Mouse (Mus musculus): ENCODE results near the gene Slc44a3. TPM values are rescaled to one million over a fixed set of nuclear protein-coding genes. Genes with fewer than 3 reads are reported as not detected.

Slc44a3 gene
- 15.2 and 16.6 TPM in 2 replicates for polyA plus RNA-seq (2015; fragmentation: Nextera tagmentation; extraction: Ambion mirVana)

- 5% methylated on average over 20 of the region's 24 CpGs for WGBS (ENCODE audit: insufficient replicate concordance)
- H3K4me2 ChIP-seq (ENCODE audit: low read depth, low read length), result peak within 1 kb of the TSS; percentile 70
- ATAC-seq (peak; percentile 84), DNase-seq (peak; percentile 77)
- no peaks in the 10 kb centered on the region for H3K36me3 ChIP-seq (replicated peaks; ENCODE audit: insufficient read depth, low read length)
- no peaks in the 10 kb centered on the region for H3K27me3 ChIP-seq (ENCODE audit: insufficient read depth, low read length)
- no peaks in the 10 kb centered on the region for H3K4me1 ChIP-seq (ENCODE audit: insufficient read depth)
- no peaks in the 10 kb centered on the region for H3K9me3 ChIP-seq (ENCODE audit: low read length)
- H3K27ac ChIP-seq (ENCODE audit: low read depth), result peak within 1 kb of the TSS; percentile 82
- TF ChIP-seq CTCF (IDR thresholded peaks at IDR 0.05; ENCODE audit: low read depth), result peak; percentile 59
- no peak for TF ChIP-seq EP300 (IDR thresholded peaks at IDR 0.05; ENCODE audit: low read depth)
- H3K4me3 ChIP-seq (ENCODE audit: low read depth, low read length), result peak within 1 kb of the TSS; percentile 28
- H3K9ac ChIP-seq (replicated peaks), result peak within 1 kb of the TSS; percentile 60
Observed at GRCm38 (mm10) chr3:121532176-121532575, at the start of gene Slc44a3. Gene Slc44a3 (minus strand): TSS chr3:121532404.

- Histone ChIP-seq H3K9ac (replicated peaks) (no peak overlapping the region), H3K4me2 (ENCODE audit: low read depth, low read length) (no peak overlapping the region), H3K36me3 (replicated peaks; ENCODE audit: insufficient read depth, low read length) (no peaks in the 10 kb centered on the region), H3K9me3 (ENCODE audit: low read length) (no peaks in the 10 kb centered on the region), H3K27ac (ENCODE audit: low read depth) (0 out of 2 replicates have a peak overlapping the region, but pooled peaks have one; percentile 3), H3K27me3 (ENCODE audit: insufficient read depth, low read length) (no peaks in the 10 kb centered on the region), H3K4me3 (ENCODE audit: low read depth, low read length) (no peak overlapping the region), H3K4me1 (ENCODE audit: insufficient read depth) (peaks cover 4% of the 10 kb centered on the region; the same call in 1 of the 2 replicates)
- no peak for ATAC-seq
- TF ChIP-seq EP300 (IDR thresholded peaks at IDR 0.05; ENCODE audit: low read depth) (no peak), CTCF (IDR thresholded peaks at IDR 0.05; ENCODE audit: low read depth) (no peak)
- 66% methylated on average over 6 of the region's 6 CpGs for WGBS (ENCODE audit: insufficient replicate concordance)
- no peak for DNase-seq
Observed at GRCm38 (mm10) chr3:121579880-121580549, 47.8 kb upstream of the Slc44a3 start.

GRCm38 (mm10) chr3:121579402-121579801 is 47.2 kb upstream of the Slc44a3 start:
- 39% methylated on average over 5 of the region's 5 CpGs for WGBS (ENCODE audit: insufficient replicate concordance)
- 0 out of 2 replicates have a peak overlapping the region, but pooled peaks have one; percentile 6 for H3K27ac ChIP-seq (ENCODE audit: low read depth)

GRCm38 (mm10) chr3:121578706-121579105 is 46.5 kb upstream of the Slc44a3 start:
- Histone ChIP-seq H3K4me1 (ENCODE audit: insufficient read depth) (peaks cover 4% of the 10 kb centered on the region; the same call in 1 of the 2 replicates), H3K4me3 (ENCODE audit: low read depth, low read length) (no peak overlapping the region), H3K4me2 (ENCODE audit: low read depth, low read length) (no peak overlapping the region), H3K27me3 (ENCODE audit: insufficient read depth, low read length) (no peaks in the 10 kb centered on the region), H3K9ac (replicated peaks) (no peak overlapping the region), H3K36me3 (replicated peaks; ENCODE audit: insufficient read depth, low read length) (no peaks in the 10 kb centered on the region), H3K27ac (ENCODE audit: low read depth) (no peak overlapping the region), H3K9me3 (ENCODE audit: low read length) (no peaks in the 10 kb centered on the region)
- whole genome bisulfite sequencing (ENCODE audit: insufficient replicate concordance), result 83% methylated on average over 4 of the region's 5 CpGs
- TF ChIP-seq EP300 (IDR thresholded peaks at IDR 0.05; ENCODE audit: low read depth) (no peak), CTCF (IDR thresholded peaks at IDR 0.05; ENCODE audit: low read depth) (no peak)
- DNase-seq (no peak), ATAC-seq (no peak)

More at GRCm38 (mm10) chr3:121579402-121579801, 47.2 kb upstream of the Slc44a3 start:
- Histone ChIP-seq H3K4me1 (ENCODE audit: insufficient read depth) (peaks cover 4% of the 10 kb centered on the region; the same call in 1 of the 2 replicates), H3K4me2 (ENCODE audit: low read depth, low read length) (no peak overlapping the region), H3K36me3 (replicated peaks; ENCODE audit: insufficient read depth, low read length) (no peaks in the 10 kb centered on the region), H3K9me3 (ENCODE audit: low read length) (no peaks in the 10 kb centered on the region), H3K9ac (replicated peaks) (no peak overlapping the region), H3K27me3 (ENCODE audit: insufficient read depth, low read length) (no peaks in the 10 kb centered on the region), H3K4me3 (ENCODE audit: low read depth, low read length) (no peak overlapping the region)
- ATAC-seq, result no peak
- no peak for DNase-seq
- TF ChIP-seq EP300 (IDR thresholded peaks at IDR 0.05; ENCODE audit: low read depth) (no peak), CTCF (IDR thresholded peaks at IDR 0.05; ENCODE audit: low read depth) (no peak)

GRCm38 (mm10) chr3:121577641-121578040 is 45.4 kb upstream of the Slc44a3 start:
- DNase-seq (no peak), ATAC-seq (no peak)
- Histone ChIP-seq H3K9me3 (ENCODE audit: low read length) (no peaks in the 10 kb centered on the region), H3K9ac (replicated peaks) (no peak overlapping the region), H3K27ac (ENCODE audit: low read depth) (peak overlapping the region; percentile 64), H3K4me1 (ENCODE audit: insufficient read depth) (peaks cover 4% of the 10 kb centered on the region; the same call in 1 of the 2 replicates), H3K36me3 (replicated peaks; ENCODE audit: insufficient read depth, low read length) (no peaks in the 10 kb centered on the region), H3K4me2 (ENCODE audit: low read depth, low read length) (no peak overlapping the region), H3K27me3 (ENCODE audit: insufficient read depth, low read length) (no peaks in the 10 kb centered on the region), H3K4me3 (ENCODE audit: low read depth, low read length) (no peak overlapping the region)
- 78% methylated on average over 5 of the region's 5 CpGs for WGBS (ENCODE audit: insufficient replicate concordance)
- TF ChIP-seq EP300 (IDR thresholded peaks at IDR 0.05; ENCODE audit: low read depth) (no peak), CTCF (IDR thresholded peaks at IDR 0.05; ENCODE audit: low read depth) (no peak)

- Histone ChIP-seq H3K9ac (replicated peaks) (no peak overlapping the region), H3K4me2 (ENCODE audit: low read depth, low read length) (no peak overlapping the region), H3K36me3 (replicated peaks; ENCODE audit: insufficient read depth, low read length) (no peaks in the 10 kb centered on the region), H3K4me3 (ENCODE audit: low read depth, low read length) (no peak overlapping the region), H3K27ac (ENCODE audit: low read depth) (peak overlapping the region; percentile 64), H3K27me3 (ENCODE audit: insufficient read depth, low read length) (no peaks in the 10 kb centered on the region), H3K4me1 (ENCODE audit: insufficient read depth) (peaks cover 4% of the 10 kb centered on the region; the same call in 1 of the 2 replicates), H3K9me3 (ENCODE audit: low read length) (no peaks in the 10 kb centered on the region)
- no peak for TF ChIP-seq CTCF (IDR thresholded peaks at IDR 0.05; ENCODE audit: low read depth)
- TF ChIP-seq EP300 (IDR thresholded peaks at IDR 0.05; ENCODE audit: low read depth), result no peak
- DNase-seq (no peak), ATAC-seq (no peak)
- WGBS (ENCODE audit: insufficient replicate concordance), result 43% methylated on average over 10 of the region's 10 CpGs
Observed at GRCm38 (mm10) chr3:121577032-121577591, 44.9 kb upstream of the Slc44a3 start.

Measured in liver, postnatal 0 days (tissue).